ENCODE assay signal across 8 mouse cellular contexts in genomic region chr17:26252539-26253251, GRCm38 (mm10). TPM values are rescaled to one million over a fixed set of nuclear protein-coding genes. Genes with fewer than 3 reads are reported as not detected.
A peak's percentile ranks its signal among the peaks of the same experiment; 100 is the strongest.
DNase-seq lines count a peak whose midpoint lies in the region; ATAC-seq and TF ChIP-seq lines count a peak whose summit lies in the region.

Gene Luc7l, plus strand, starts transcription at chr17:26252896.

- H3K4me2 ChIP-seq in hindbrain, embryonic 14.5 days (replicated peaks): peak within 1 kb of the TSS; percentile 91

- DNase-seq in Patski (ENCODE audit: low read depth, low spot score): no peak
- peak; percentile 94 to 96 for DNase-seq in cerebellum, postnatal 14 days
- DNase-seq in frontal cortex, postnatal 25 days (ENCODE audit: low spot score in 2 of 2): peak; percentile 92 to 96
- DNase-seq in hindbrain, embryonic 14.5 days (ENCODE audit: low spot score): peak; percentile 95
- peak; percentile 96 for DNase-seq in layer of hippocampus, postnatal 36 days
- peak; percentile 96 for DNase-seq in lung, postnatal 36 days
- peak; percentile 98 for DNase-seq in retina, postnatal 1 day
- peak; percentile 92 to 96 for DNase-seq in urinary bladder, adult 18-20 months (ENCODE audit: low spot score in 2 of 2)

- peak within 1 kb of the TSS; percentile 95 for H3K9ac ChIP-seq in hindbrain, embryonic 14.5 days

- WGBS in hindbrain, embryonic 14.5 days: under 1% methylated on average over 43 of the region's 43 CpGs

- no peaks in the 10 kb centered on the region for H3K9me3 ChIP-seq in hindbrain, embryonic 14.5 days (ENCODE audit: control insufficient read depth, low read length)

- peaks cover 13% of the 10 kb centered on the region; the same call in 1 of the 2 replicates for H3K4me1 ChIP-seq in hindbrain, embryonic 14.5 days (replicated peaks; ENCODE audit: control insufficient read depth, insufficient read depth, low read length)

- H3K36me3 ChIP-seq in hindbrain, embryonic 14.5 days (replicated peaks; ENCODE audit: control insufficient read depth, insufficient read depth): peaks cover 19% of the 10 kb centered on the region

- ATAC-seq in Patski: peak; percentile 85
- ATAC-seq in hindbrain, embryonic 14.5 days (ENCODE audit: low FRiP score): peak; percentile 95

- H3K27ac ChIP-seq in hindbrain, embryonic 14.5 days: peak within 1 kb of the TSS; percentile 95

- in situ Hi-C loops in Patski (cut with MboI; ENCODE audit: low pct_unique_long_range_greater_than_20kb): no loop called here

- no peak for TF ChIP-seq CTCF in Patski (IDR thresholded peaks at IDR 0.05)

- POLR2A ChIA-PET in Patski (lab: Charles Lee): interaction anchor here (0.7 to 1.1 kb wide), 4 partner anchors 11 to 661 kb away, joined by 3 to 4 read pairs (median 4); no protein-coding TSS in a partner anchor

- peak within 1 kb of the TSS; percentile 91 for H3K4me3 ChIP-seq in hindbrain, embryonic 14.5 days (replicated peaks; ENCODE audit: low read length)

- H3K27me3 ChIP-seq in Patski: no peaks in the 10 kb centered on the region
- no peaks in the 10 kb centered on the region for H3K27me3 ChIP-seq in hindbrain, embryonic 14.5 days (ENCODE audit: control insufficient read depth, insufficient read depth, low read length)

- CTCF ChIA-PET in Patski (lab: Charles Lee): interaction anchor here (2.1 kb wide), 1 partner anchor 10 kb away, joined by 6 read pairs; the partner anchor contains the start of gene Fam234a

RNA-seq across cellular contexts. Expression of gene Luc7l, which starts in this region (rescaled TPM):
- polyA plus RNA-seq in Patski (2021): 113 TPM
- polyA plus RNA-seq in hindbrain, embryonic 14.5 days (2014; fragmentation: Nextera tagmentation; extraction: Ambion mirVana): 100.0 and 104 TPM in 2 replicates
- total RNA-seq in layer of hippocampus, postnatal 36 days (2021): 10 to 100 TPM; 90.0 to 93.2 TPM
